Mouse (Mus musculus) stomach, embryonic 14.5 days (tissue): ENCODE measurements around the gene Hes7. TPM values are rescaled to one million over a fixed set of nuclear protein-coding genes. Genes with fewer than 3 reads are reported as not detected.

Experiments
- ATAC-seq: fragments of 200-750 bp; cut with Nextera tagmentation; 2 replicates; pipeline ENCODE4 v1.8.0; 2017; ENCODE audit warnings: low read depth, moderate TSS enrichment; ENCODE audit not compliant: insufficient number of reproducible peaks, insufficient read depth, low FRiP score
- H3K27ac ChIP-seq: fragments of 300-500 bp; sonication (generic); 2 replicates; pipeline ENCODE4 v1.5.1; 2014; ENCODE audit warnings: mild to moderate bottlenecking, low read length, moderate library complexity, mixed read lengths
- H3K27me3 ChIP-seq: fragments of 300-500 bp; sonication (generic); 2 replicates; pipeline ENCODE4 v1.6.1; 2014; ENCODE audit warnings: low read length, control low read depth, mixed read lengths; ENCODE audit not compliant: control insufficient read depth, insufficient read depth
- H3K36me3 ChIP-seq: fragments of 300-500 bp; sonication (generic); 2 replicates; pipeline ENCODE4 v1.6.1; 2014; ENCODE audit warnings: mild to moderate bottlenecking, control low read depth, low read length, moderate library complexity, mixed read lengths; ENCODE audit not compliant: control insufficient read depth, insufficient read depth
- H3K4me1 ChIP-seq: fragments of 300-500 bp; sonication (generic); 2 replicates; pipeline ENCODE4 v1.6.1; 2014; ENCODE audit warnings: low read length, control low read depth, mixed read lengths; ENCODE audit not compliant: control insufficient read depth, insufficient read depth
- H3K4me2 ChIP-seq: fragments of 300-500 bp; sonication (generic); replicated peaks from 2 replicates; pipeline ENCODE4 v1.6.1; 2014; ENCODE audit warnings: low read depth, low read length, control low read depth
- H3K4me3 ChIP-seq: fragments of 300-500 bp; sonication (generic); 2 replicates; pipeline ENCODE4 v1.5.1; 2014; ENCODE audit warnings: low read depth, low read length, control low read depth
- H3K9ac ChIP-seq: fragments of 300-500 bp; sonication (generic); replicated peaks from 2 replicates; pipeline ENCODE4 v1.6.1; 2014; ENCODE audit warnings: low read depth, mild to moderate bottlenecking, control low read depth, low read length, moderate library complexity, mixed read lengths
- H3K9me3 ChIP-seq: fragments of 300-500 bp; sonication (generic); 2 replicates; pipeline ENCODE4 v1.6.1; 2016; ENCODE audit warnings: low read depth, low read length, control low read depth; ENCODE audit not compliant: control insufficient read depth
- WGBS: fragments of 180-500 bp; shearing (Covaris S2); extraction: QIAGEN DNeasy Blood & Tissue Kit; methylation state at CpG from one replicate; pipeline ENCODE4 v1.1.7; 2014; 5-methylcytosine and 5-hydroxymethylcytosine counted together
- polyA plus RNA-seq: library from polyadenylated mRNA; unstranded; fragments of >200 nt; fragmentation: Nextera tagmentation; extraction: Ambion mirVana; gene quantifications from 2 replicates; pipeline ENCODE4 v1.2.1, GENCODE M21; 2014

Gene Hes7
- polyA plus RNA-seq, 1 experiment from 2014 or later, result 0.54 TPM

GRCm38 (mm10) chr11:69117737-69118695 lies 2.2 kb upstream of the Hes7 start:
- Histone ChIP-seq H3K4me2 (peak overlapping the region; percentile 94), H3K4me1 (peaks cover 17% of the 10 kb centered on the region), H3K27me3 (no peaks in the 10 kb centered on the region), H3K9ac (peak overlapping the region; percentile 54), H3K4me3 (peak overlapping the region; percentile 71), H3K36me3 (no peaks in the 10 kb centered on the region), H3K9me3 (no peaks in the 10 kb centered on the region), H3K27ac (peak overlapping the region; percentile 62)
- peak; percentile 26; the same call in 1 of the 2 replicates for ATAC-seq
- under 1% methylated on average over 45 of the region's 45 CpGs for WGBS

- no peaks in the 10 kb centered on the region for H3K27me3 ChIP-seq
- ATAC-seq, result no peak
- WGBS, result 1% methylated on average over 15 of the region's 15 CpGs
- peaks cover 17% of the 10 kb centered on the region for H3K4me1 ChIP-seq
- H3K4me2 ChIP-seq, result peak overlapping the region; percentile 94
- H3K4me3 ChIP-seq, result peak overlapping the region; percentile 71
- no peaks in the 10 kb centered on the region for H3K9me3 ChIP-seq
- H3K36me3 ChIP-seq, result no peaks in the 10 kb centered on the region
- H3K9ac ChIP-seq, result no peak overlapping the region
- H3K27ac ChIP-seq, result no peak overlapping the region; the same call in 1 of the 2 replicates
Measured at GRCm38 (mm10) chr11:69118765-69119164, 1.4 kb upstream of the Hes7 start.

- 46% methylated on average over 14 of the region's 14 CpGs for WGBS
- Histone ChIP-seq H3K27ac (no peak overlapping the region), H3K9me3 (no peaks in the 10 kb centered on the region), H3K4me2 (peak overlapping the region; percentile 94), H3K4me1 (peaks cover 17% of the 10 kb centered on the region), H3K4me3 (peak overlapping the region; percentile 70), H3K36me3 (no peaks in the 10 kb centered on the region), H3K27me3 (no peaks in the 10 kb centered on the region), H3K9ac (no peak overlapping the region)
- ATAC-seq, result no peak
Measured at GRCm38 (mm10) chr11:69119446-69120155, 603 bp upstream of the Hes7 start.

- Histone ChIP-seq H3K27me3 (no peaks in the 10 kb centered on the region), H3K36me3 (no peaks in the 10 kb centered on the region), H3K4me1 (peaks cover 17% of the 10 kb centered on the region), H3K4me3 (peak overlapping the region; percentile 70), H3K27ac (no peak overlapping the region), H3K9me3 (no peaks in the 10 kb centered on the region), H3K4me2 (peak overlapping the region; percentile 94), H3K9ac (no peak overlapping the region; the same call in 1 of the 2 replicates)
- WGBS, result under 1% methylated on average over 33 of the region's 33 CpGs
- ATAC-seq, result no peak
Measured at GRCm38 (mm10) chr11:69121001-69121740, 967 bp downstream of the Hes7 start.

- H3K9ac ChIP-seq, result peak overlapping the region; percentile 60
- H3K36me3 ChIP-seq, result no peaks in the 10 kb centered on the region
- 2% methylated on average over 31 of the region's 32 CpGs for WGBS
- H3K4me1 ChIP-seq, result peaks cover 17% of the 10 kb centered on the region
- no peaks in the 10 kb centered on the region for H3K27me3 ChIP-seq
- H3K4me3 ChIP-seq, result peak overlapping the region; percentile 70
- H3K4me2 ChIP-seq, result peak overlapping the region; percentile 94
- ATAC-seq, result no peak
- no peaks in the 10 kb centered on the region for H3K9me3 ChIP-seq
- H3K27ac ChIP-seq, result peak overlapping the region; percentile 87
Measured at GRCm38 (mm10) chr11:69121741-69122335, 1.6 kb downstream of the Hes7 start.

GRCm38 (mm10) chr11:69122336-69122951 lies 2.2 kb downstream of the Hes7 start, which contains the start of gene 9130213A22Rik:
TSS of gene 9130213A22Rik (minus strand) at chr11:69122589.
- Histone ChIP-seq H3K27me3 (no peaks in the 10 kb centered on the region), H3K4me3 (peak within 1 kb of the TSS; percentile 70), H3K4me1 (peaks cover 17% of the 10 kb centered on the region), H3K36me3 (no peaks in the 10 kb centered on the region), H3K9ac (peak within 1 kb of the TSS; percentile 60), H3K27ac (peak within 1 kb of the TSS; percentile 87), H3K9me3 (no peaks in the 10 kb centered on the region), H3K4me2 (peak within 1 kb of the TSS; percentile 94)
- peak; percentile 70 for ATAC-seq
- under 1% methylated on average over 65 of the region's 66 CpGs for WGBS

- Histone ChIP-seq H3K4me3 (peak overlapping the region; percentile 70), H3K27ac (peak overlapping the region; percentile 87; the same call in 1 of the 2 replicates), H3K9me3 (no peaks in the 10 kb centered on the region), H3K9ac (peak overlapping the region; percentile 60), H3K4me2 (peak overlapping the region; percentile 94), H3K27me3 (no peaks in the 10 kb centered on the region), H3K4me1 (peaks cover 17% of the 10 kb centered on the region), H3K36me3 (no peaks in the 10 kb centered on the region)
- 0 out of 2 replicates have a peak, but pooled peaks have one; percentile 2 for ATAC-seq
- under 1% methylated on average over 29 of the region's 29 CpGs for WGBS
Measured at GRCm38 (mm10) chr11:69123056-69123692, 3.0 kb downstream of the Hes7 start.
